Mouse (Mus musculus): ENCODE data around the gene Gm10188. TPM values are rescaled to one million over a fixed set of nuclear protein-coding genes. Genes with fewer than 3 reads are reported as not detected.

Gm10188 gene
- total RNA-seq (2022) = not detected

GRCm38 (mm10) chr1:132229667-132230066 is at the start of gene Gm10188:
Gene Gm10188, minus strand, starts transcription at chr1:132229767.
- DNase-seq = no peak

- DNase-seq = peak; percentile 93
Measured at GRCm38 (mm10) chr1:132277124-132277523, 47.6 kb upstream of the Gm10188 start.

GRCm38 (mm10) chr1:132276694-132277093 is 47.1 kb upstream of the Gm10188 start:
- no peak for DNase-seq

GRCm38 (mm10) chr1:132271237-132271636 is 41.7 kb upstream of the Gm10188 start:
- DNase-seq = no peak

GRCm38 (mm10) chr1:132268418-132269060 is 39.0 kb upstream of the Gm10188 start:
- DNase-seq = no peak

GRCm38 (mm10) chr1:132267959-132268358 is 38.4 kb upstream of the Gm10188 start:
- no peak for DNase-seq

GRCm38 (mm10) chr1:132266791-132267557 is 37.4 kb upstream of the Gm10188 start:
- DNase-seq = no peak

- DNase-seq = no peak
Measured at GRCm38 (mm10) chr1:132265936-132266335, 36.4 kb upstream of the Gm10188 start.

GRCm38 (mm10) chr1:132265211-132265859 is 35.8 kb upstream of the Gm10188 start:
- DNase-seq = no peak

- no peak for DNase-seq
Measured at GRCm38 (mm10) chr1:132264577-132264976, 35.0 kb upstream of the Gm10188 start.

- DNase-seq = no peak
Measured at GRCm38 (mm10) chr1:132263618-132264017, 34.1 kb upstream of the Gm10188 start.

GRCm38 (mm10) chr1:132261058-132261457 is 31.5 kb upstream of the Gm10188 start:
- DNase-seq = no peak

- no peak for DNase-seq
Measured at GRCm38 (mm10) chr1:132260331-132260730, 30.8 kb upstream of the Gm10188 start.

GRCm38 (mm10) chr1:132254467-132254866 is 24.9 kb upstream of the Gm10188 start:
- DNase-seq = no peak

GRCm38 (mm10) chr1:132246641-132247040 is 17.1 kb upstream of the Gm10188 start:
- no peak for DNase-seq

- no peak for DNase-seq
Measured at GRCm38 (mm10) chr1:132246137-132246536, 16.6 kb upstream of the Gm10188 start.

GRCm38 (mm10) chr1:132245010-132245409 is 15.4 kb upstream of the Gm10188 start:
- no peak for DNase-seq

GRCm38 (mm10) chr1:132237585-132238159 is 8.1 kb upstream of the Gm10188 start:
- DNase-seq = peak; percentile 38

GRCm38 (mm10) chr1:132234757-132235273 is 5.2 kb upstream of the Gm10188 start:
- DNase-seq = no peak

GRCm38 (mm10) chr1:132233566-132233965 is 4.0 kb upstream of the Gm10188 start:
- no peak for DNase-seq

GRCm38 (mm10) chr1:132231470-132232274 is 2.1 kb upstream of the Gm10188 start:
- no peak for DNase-seq
